Mouse (Mus musculus) spleen, adult 2 months (tissue): ENCODE measurements around the gene Gclc. TPM values are rescaled to one million over a fixed set of nuclear protein-coding genes. Genes with fewer than 3 reads are reported as not detected.

ENCODE experiments used
- DNase-seq, 2 experiments: peaks; one replicate each; pipeline versions ENCODE4 v3.0.0 to v3.0.0-alpha.2; 2012 to 2021; ENCODE audit warnings: low spot score in 2 of 2, low read depth in 1 of 2
- H3K27ac ChIP-seq: fragments of 200-500 bp; 2 replicates; pipeline ENCODE4 v1.5.1; 2012; ENCODE audit warnings: low read length, inconsistent platforms; ENCODE audit not compliant: insufficient read depth
- H3K27me3 ChIP-seq: fragments of 200-500 bp; 2 replicates; pipeline ENCODE4 v1.6.1; 2012; ENCODE audit warnings: mild to moderate bottlenecking, moderate library complexity, low read length, inconsistent platforms; ENCODE audit not compliant: control insufficient read depth, insufficient read depth
- H3K36me3 ChIP-seq: fragments of 200-500 bp; 2 replicates; pipeline ENCODE4 v1.6.1; 2012; ENCODE audit warnings: mild to moderate bottlenecking, low read length, inconsistent platforms; ENCODE audit not compliant: control insufficient read depth, insufficient read depth
- H3K4me1 ChIP-seq: fragments of 200-500 bp; 2 replicates; pipeline ENCODE4 v1.6.1; 2011; ENCODE audit warnings: inconsistent platforms; ENCODE audit not compliant: control insufficient read depth, insufficient read depth, insufficient read length
- H3K4me3 ChIP-seq: fragments of 200-500 bp; 2 replicates; pipeline ENCODE4 v1.5.1; 2011; ENCODE audit warnings: mild to moderate bottlenecking, inconsistent platforms; ENCODE audit not compliant: insufficient read depth, insufficient read length; ENCODE audit errors: extremely low read depth
- CTCF ChIP-seq: fragments of 200-500 bp; IDR thresholded peaks from 2 replicates; pipeline ENCODE4 v1.5.1; 2011; ENCODE audit warnings: mild to moderate bottlenecking, inconsistent platforms; ENCODE audit not compliant: insufficient read depth, insufficient read length, insufficient replicate concordance; ENCODE audit errors: extremely low read depth
- POLR2A ChIP-seq: fragments of 200-500 bp; IDR thresholded peaks from 2 replicates; pipeline ENCODE4 v1.6.1; 2011; ENCODE audit warnings: low read depth, low read length, inconsistent platforms
- WGBS: fragments of 180-500 bp; shearing (Covaris S2); methylation state at CpG from one replicate; pipeline ENCODE4 v1.1.7; 2018; 5-methylcytosine and 5-hydroxymethylcytosine counted together
- polyA plus RNA-seq: library from polyadenylated mRNA; depleted of rRNA; stranded (reverse); fragments of >200 nt; gene quantifications from 2 replicates; pipeline ENCODE4 v1.2.3, GENCODE M21; 2012; rRNA removed

The Gclc gene
- polyA plus RNA-seq = 14.1 and 15.3 TPM in 2 replicates

DNA sequence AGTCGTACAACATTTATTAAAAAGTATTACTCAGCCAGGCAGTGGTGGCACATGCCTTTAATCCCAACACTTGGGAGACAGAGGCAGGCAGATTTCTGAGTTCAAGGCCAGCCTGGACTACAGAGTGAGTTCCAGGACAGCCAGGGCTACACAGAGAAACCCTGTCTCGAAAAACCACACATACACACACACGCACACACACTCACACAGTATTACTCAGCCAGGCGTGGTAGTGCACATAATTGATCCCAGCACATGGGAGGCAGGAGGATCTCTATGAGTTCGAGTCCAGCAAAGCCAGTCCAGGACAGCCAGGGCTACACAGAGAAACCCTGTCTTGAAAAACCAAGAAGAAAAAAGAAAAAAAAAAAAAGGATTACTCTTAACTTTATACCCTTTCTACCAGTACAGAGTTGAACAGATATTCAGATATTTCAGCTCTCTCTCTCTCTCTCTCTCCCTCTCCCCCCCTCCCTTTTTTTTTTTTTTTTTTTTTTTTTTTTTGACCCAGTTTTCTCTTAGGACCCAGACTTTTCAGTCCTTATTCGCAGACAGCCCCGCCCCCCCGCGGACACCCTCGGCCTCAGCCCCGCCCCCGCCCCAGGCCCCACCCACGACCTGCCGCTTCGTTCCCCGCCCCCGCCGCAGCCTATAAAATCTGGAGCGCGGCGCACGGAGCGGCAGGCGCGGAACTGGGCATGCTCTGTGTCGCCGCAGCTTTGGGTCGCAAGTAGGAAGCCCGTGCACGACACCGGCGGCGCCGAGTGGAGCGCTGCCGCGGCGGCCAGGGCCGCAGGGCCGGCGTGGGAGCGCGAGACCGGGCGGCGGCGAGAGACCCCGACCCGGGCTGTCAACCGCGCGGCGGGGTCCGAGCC, at the start of gene Gclc:
Gclc (plus strand) TSS at position 683 of the 875 bp plus-strand sequence.
- peak; percentile 77 to 90 for DNase-seq
- Histone ChIP-seq H3K4me3 (peak within 1 kb of the TSS; percentile 77), H3K27me3 (no peaks in the 10 kb centered on the region), H3K27ac (peak within 1 kb of the TSS; percentile 26), H3K36me3 (no peaks in the 10 kb centered on the region; the same call in 1 of the 2 replicates), H3K4me1 (no peaks in the 10 kb centered on the region; the same call in 1 of the 2 replicates)
- 9% methylated on average over 47 of the region's 54 CpGs for WGBS
- TF ChIP-seq CTCF = no peak
- TF ChIP-seq POLR2A = peak; percentile 96

DNA sequence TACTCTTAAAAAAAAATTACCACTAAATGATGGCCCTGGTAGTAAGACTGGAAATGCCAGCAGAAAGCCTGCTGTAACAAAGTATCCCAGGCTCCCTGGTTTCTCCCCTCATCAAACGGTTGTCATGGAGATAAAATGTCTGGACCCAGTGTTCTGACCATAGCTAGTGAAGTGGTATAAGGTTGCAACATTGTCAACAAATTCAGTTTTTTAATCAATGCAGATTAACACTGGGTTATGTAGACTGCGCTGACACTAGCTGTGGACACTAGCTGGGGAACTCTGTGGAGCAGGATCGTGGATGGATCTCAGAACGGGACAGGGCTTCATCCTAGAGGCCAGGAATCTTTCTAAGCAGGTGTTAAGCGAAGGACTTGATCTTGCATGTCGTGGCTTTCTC, 47.8 kb upstream of the Gclc start:
- no peak overlapping the region for H3K4me3 ChIP-seq
- H3K27ac ChIP-seq = no peak overlapping the region
- H3K36me3 ChIP-seq = no peaks in the 10 kb centered on the region
- peaks cover 2% of the 10 kb centered on the region; the same call in 1 of the 2 replicates for H3K4me1 ChIP-seq
- TF ChIP-seq CTCF (no peak), POLR2A (no peak)
- WGBS = 92% methylated on average over 6 of the region's 6 CpGs
- H3K27me3 ChIP-seq = no peaks in the 10 kb centered on the region
- DNase-seq = no peak

DNA sequence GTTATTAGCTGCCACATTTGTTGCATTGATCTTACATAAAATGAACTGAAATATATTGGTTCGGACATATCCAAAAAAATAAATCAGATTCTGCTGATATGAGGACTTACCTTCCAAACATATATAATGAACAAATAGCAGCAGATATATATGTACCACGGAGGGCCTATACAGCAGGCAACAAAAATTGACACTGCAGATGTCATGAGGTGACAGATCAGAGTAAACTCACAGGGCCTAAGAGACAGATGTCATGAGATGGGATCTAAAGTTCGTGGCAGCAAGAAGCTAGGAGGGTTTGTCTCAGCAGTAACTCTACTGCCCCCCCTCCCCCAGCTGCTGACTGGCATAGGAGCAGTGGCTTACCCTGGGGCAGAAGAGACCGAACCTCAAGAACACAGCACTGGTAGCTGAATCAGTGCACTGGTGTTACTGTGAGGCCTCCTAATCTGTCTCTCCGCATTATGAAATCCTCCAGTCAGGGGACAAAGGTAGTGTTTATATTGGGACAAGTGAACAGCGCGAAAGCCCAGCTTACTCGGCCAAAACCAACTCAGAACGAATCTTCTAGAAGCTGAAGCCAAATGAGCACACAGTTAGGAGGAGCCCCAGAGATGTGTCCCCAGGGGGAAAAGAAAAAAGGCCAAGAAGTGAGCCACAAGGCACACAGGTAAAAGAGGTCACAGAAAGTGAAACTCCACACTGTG, 46.7 kb upstream of the Gclc start:
- no peak for DNase-seq
- H3K36me3 ChIP-seq = no peaks in the 10 kb centered on the region
- H3K27me3 ChIP-seq = no peaks in the 10 kb centered on the region
- 77% methylated on average over 9 of the region's 9 CpGs for WGBS
- TF ChIP-seq POLR2A (no peak), CTCF (no peak)
- H3K27ac ChIP-seq = no peak overlapping the region
- H3K4me3 ChIP-seq = no peak overlapping the region
- H3K4me1 ChIP-seq = peaks cover 2% of the 10 kb centered on the region; the same call in 1 of the 2 replicates

DNA sequence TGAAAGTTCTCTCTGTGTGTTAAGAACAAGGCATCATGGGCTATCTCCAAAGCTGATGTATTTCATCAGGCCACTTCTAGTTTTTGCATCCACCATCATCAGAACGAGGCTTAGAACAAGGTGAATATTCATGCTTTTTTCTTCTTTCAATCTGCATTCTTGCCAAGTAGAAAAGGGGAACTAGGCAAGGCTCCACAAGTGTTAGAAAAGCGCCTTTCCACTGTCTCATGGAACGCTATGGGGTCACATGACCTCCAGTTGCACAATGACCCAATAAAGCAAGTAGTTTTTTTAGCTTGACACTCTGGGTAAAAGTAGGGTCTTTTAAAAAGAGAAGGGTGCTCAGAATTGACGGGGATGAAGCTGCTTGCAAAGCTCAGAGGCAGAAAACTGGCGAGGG, 45.4 kb upstream of the Gclc start:
- peak; percentile 5 to 12 for DNase-seq
- no peak for TF ChIP-seq CTCF
- no peak for TF ChIP-seq POLR2A

DNA sequence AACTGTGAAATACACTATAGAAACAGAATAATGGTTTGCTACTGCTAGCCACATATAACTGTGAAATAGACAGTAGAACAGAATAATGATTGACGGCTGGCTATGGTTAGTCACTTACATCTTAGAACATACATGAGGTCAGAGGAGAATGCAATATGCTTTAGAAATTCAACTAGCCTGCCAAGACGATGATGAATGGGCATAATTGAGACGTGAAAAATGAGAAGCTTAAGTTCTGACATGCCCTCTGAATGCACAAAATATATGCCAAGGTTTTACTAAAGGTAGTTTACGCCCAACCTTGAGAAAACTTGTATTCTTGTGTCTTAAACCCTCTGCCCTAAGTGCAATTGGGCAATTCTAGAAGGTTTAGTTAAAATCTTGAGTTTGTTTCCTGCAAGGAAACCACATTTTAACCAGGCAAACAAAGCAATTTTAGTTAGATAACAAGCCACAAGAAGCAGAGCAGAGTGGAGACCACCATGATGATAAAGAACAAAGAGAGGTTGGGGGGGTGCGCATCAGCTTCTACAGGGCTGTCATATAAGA, 43.2 kb upstream of the Gclc start:
- Histone ChIP-seq H3K4me3 (no peak overlapping the region), H3K27ac (no peak overlapping the region), H3K4me1 (peaks cover 2% of the 10 kb centered on the region; the same call in 1 of the 2 replicates), H3K36me3 (no peaks in the 10 kb centered on the region), H3K27me3 (no peaks in the 10 kb centered on the region)
- DNase-seq = no peak
- WGBS = 43% methylated on average over 5 of the region's 5 CpGs
- TF ChIP-seq POLR2A (no peak), CTCF (no peak)

More for the DNA sequence above, 45.4 kb upstream of the Gclc start:
- no peak overlapping the region for H3K4me3 ChIP-seq
- WGBS = 28% methylated on average over 5 of the region's 5 CpGs
- H3K36me3 ChIP-seq = no peaks in the 10 kb centered on the region
- H3K4me1 ChIP-seq = peaks cover 2% of the 10 kb centered on the region; the same call in 1 of the 2 replicates
- H3K27ac ChIP-seq = no peak overlapping the region
- no peaks in the 10 kb centered on the region for H3K27me3 ChIP-seq

DNA sequence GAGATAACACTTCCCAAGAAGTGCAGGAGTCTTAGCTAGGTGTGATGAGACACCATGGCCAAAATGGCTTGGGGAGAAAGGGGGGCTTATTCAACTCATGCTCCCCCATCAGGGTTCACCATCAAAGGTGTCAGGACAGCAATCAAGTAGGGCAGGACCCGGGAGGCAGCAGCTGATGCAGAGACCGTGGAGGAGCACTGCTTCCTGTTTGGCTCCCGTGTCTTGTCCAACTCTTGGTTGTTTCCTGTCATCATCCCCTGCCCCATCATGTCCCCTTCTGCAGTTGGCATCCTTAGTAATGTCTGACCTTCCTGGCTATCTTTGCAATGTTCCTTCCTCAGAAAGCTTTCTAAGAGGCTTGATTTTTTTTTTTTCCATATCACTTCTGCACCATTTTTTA, 41.5 kb upstream of the Gclc start:
- 5% methylated on average over 3 of the region's 3 CpGs for WGBS
- no peak for DNase-seq
- Histone ChIP-seq H3K36me3 (no peaks in the 10 kb centered on the region), H3K27me3 (no peaks in the 10 kb centered on the region), H3K27ac (no peak overlapping the region; the same call in 1 of the 2 replicates), H3K4me1 (peaks cover under 1% of the 10 kb centered on the region; the same call in 1 of the 2 replicates), H3K4me3 (no peak overlapping the region)
- TF ChIP-seq POLR2A = no peak
- TF ChIP-seq CTCF = no peak
